Mouse (Mus musculus) kidney, embryonic 16.5 days (tissue): ENCODE measurements around the gene Sp2. TPM values are rescaled to one million over a fixed set of nuclear protein-coding genes. Genes with fewer than 3 reads are reported as not detected.

Experiments
- ATAC-seq: fragments of 200-750 bp; cut with Nextera tagmentation; 2 replicates; pipeline ENCODE4 v1.8.0; 2017; ENCODE audit warnings: moderate TSS enrichment; ENCODE audit not compliant: low FRiP score, low TSS enrichment
- H3K27ac ChIP-seq: fragments of 300-500 bp; sonication (generic); 2 replicates; pipeline ENCODE4 v1.5.1; 2014; ENCODE audit warnings: low read length
- H3K27me3 ChIP-seq: fragments of 300-500 bp; sonication (generic); 2 replicates; pipeline ENCODE4 v1.6.1; 2014; ENCODE audit warnings: low read length, control low read depth, mixed read lengths; ENCODE audit not compliant: insufficient read depth
- H3K36me3 ChIP-seq: fragments of 300-500 bp; sonication (generic); 2 replicates; pipeline ENCODE4 v1.6.1; 2014; ENCODE audit warnings: low read length, control low read depth, mixed read lengths; ENCODE audit not compliant: insufficient read depth
- H3K4me1 ChIP-seq: fragments of 300-500 bp; sonication (generic); 2 replicates; pipeline ENCODE4 v1.6.1; 2014; ENCODE audit warnings: low read length, control low read depth, mixed read lengths; ENCODE audit not compliant: insufficient read depth
- H3K4me2 ChIP-seq: fragments of 300-500 bp; sonication (generic); replicated peaks from 2 replicates; pipeline ENCODE4 v1.6.1; 2014; ENCODE audit warnings: low read depth, low read length
- H3K4me3 ChIP-seq: fragments of 300-500 bp; sonication (generic); 2 replicates; pipeline ENCODE4 v1.5.1; 2014; ENCODE audit warnings: mild to moderate bottlenecking, low read length
- H3K9ac ChIP-seq: fragments of 300-500 bp; sonication (generic); replicated peaks from 2 replicates; pipeline ENCODE4 v1.6.1; 2014; ENCODE audit warnings: low read length
- H3K9me3 ChIP-seq: fragments of 300-500 bp; sonication (generic); 2 replicates; pipeline ENCODE4 v1.6.1; 2016; ENCODE audit warnings: low read length, control low read depth
- WGBS: fragments of 180-500 bp; shearing (Covaris S2); extraction: QIAGEN DNeasy Blood & Tissue Kit; methylation state at CpG from one replicate; pipeline ENCODE4 v1.1.7; 2014; 5-methylcytosine and 5-hydroxymethylcytosine counted together
- polyA plus RNA-seq: library from polyadenylated mRNA; unstranded; fragments of >200 nt; fragmentation: Nextera tagmentation; extraction: Ambion mirVana; gene quantifications from 2 replicates; pipeline ENCODE4 v1.2.1, GENCODE M21; 2015

The Sp2 gene
- polyA plus RNA-seq, 1 experiment from 2014 or later, result 21.2 TPM

- no peak for ATAC-seq
- H3K27ac ChIP-seq, result peak overlapping the region; percentile 57; the same call in 1 of the 2 replicates
- H3K9ac ChIP-seq, result no peak overlapping the region; the same call in none of the 2 replicates
- H3K27me3 ChIP-seq, result no peaks in the 10 kb centered on the region
- 0 out of 2 replicates have a peak overlapping the region, but pooled peaks have one; percentile 5 for H3K4me2 ChIP-seq
- H3K36me3 ChIP-seq, result no peaks in the 10 kb centered on the region
- H3K9me3 ChIP-seq, result no peaks in the 10 kb centered on the region
- H3K4me3 ChIP-seq, result no peak overlapping the region
- 82% methylated on average over 13 of the region's 13 CpGs for WGBS
- peaks cover 26% of the 10 kb centered on the region for H3K4me1 ChIP-seq
Measured at GRCm38 (mm10) chr11:96933562-96934276, 49.0 kb downstream of the Sp2 start.

GRCm38 (mm10) chr11:96931327-96932062 lies 51.3 kb downstream of the Sp2 start:
- 0 out of 2 replicates have a peak overlapping the region, but pooled peaks have one; percentile 22 for H3K9ac ChIP-seq
- no peaks in the 10 kb centered on the region for H3K27me3 ChIP-seq
- H3K4me2 ChIP-seq, result peak overlapping the region; percentile 41
- H3K4me3 ChIP-seq, result peak overlapping the region; percentile 23
- 48% methylated on average over 8 of the region's 8 CpGs for WGBS
- H3K36me3 ChIP-seq, result no peaks in the 10 kb centered on the region
- peaks cover 26% of the 10 kb centered on the region for H3K4me1 ChIP-seq
- no peaks in the 10 kb centered on the region for H3K9me3 ChIP-seq
- no peak for ATAC-seq
- H3K27ac ChIP-seq, result peak overlapping the region; percentile 18; the same call in 1 of the 2 replicates

- H3K9ac ChIP-seq, result peak overlapping the region; percentile 72
- no peaks in the 10 kb centered on the region for H3K36me3 ChIP-seq
- 54% methylated on average over 9 of the region's 9 CpGs for WGBS
- H3K4me3 ChIP-seq, result peak overlapping the region; percentile 50
- H3K9me3 ChIP-seq, result no peaks in the 10 kb centered on the region
- H3K27me3 ChIP-seq, result no peaks in the 10 kb centered on the region
- H3K4me1 ChIP-seq, result peaks cover 22% of the 10 kb centered on the region
- ATAC-seq, result peak; percentile 72
- peak overlapping the region; percentile 52 for H3K4me2 ChIP-seq
- H3K27ac ChIP-seq, result peak overlapping the region; percentile 99
Measured at GRCm38 (mm10) chr11:96929766-96930331, 52.9 kb downstream of the Sp2 start.

GRCm38 (mm10) chr11:96929096-96929765 lies 53.5 kb downstream of the Sp2 start:
- peak; percentile 89 for ATAC-seq
- WGBS, result 10% methylated on average over 13 of the region's 13 CpGs
- no peaks in the 10 kb centered on the region for H3K36me3 ChIP-seq
- no peaks in the 10 kb centered on the region for H3K9me3 ChIP-seq
- H3K27me3 ChIP-seq, result no peaks in the 10 kb centered on the region
- H3K27ac ChIP-seq, result peak overlapping the region; percentile 99
- H3K4me3 ChIP-seq, result peak overlapping the region; percentile 50
- H3K4me2 ChIP-seq, result peak overlapping the region; percentile 52
- H3K4me1 ChIP-seq, result peaks cover 17% of the 10 kb centered on the region
- H3K9ac ChIP-seq, result peak overlapping the region; percentile 72

GRCm38 (mm10) chr11:96928691-96929090 lies 54.1 kb downstream of the Sp2 start:
- Histone ChIP-seq H3K9me3 (no peaks in the 10 kb centered on the region), H3K27me3 (no peaks in the 10 kb centered on the region), H3K4me1 (peaks cover 17% of the 10 kb centered on the region), H3K4me2 (peak overlapping the region; percentile 52), H3K27ac (peak overlapping the region; percentile 99), H3K36me3 (no peaks in the 10 kb centered on the region), H3K4me3 (peak overlapping the region; percentile 50), H3K9ac (peak overlapping the region; percentile 45)
- WGBS, result 1% methylated on average over 5 of the region's 5 CpGs
- ATAC-seq, result peak; percentile 78

- peak within 1 kb of the TSS; percentile 50 for H3K4me3 ChIP-seq
- H3K27ac ChIP-seq, result peak within 1 kb of the TSS; percentile 99
- H3K4me1 ChIP-seq, result peaks cover 13% of the 10 kb centered on the region
- H3K36me3 ChIP-seq, result no peaks in the 10 kb centered on the region
- peak within 1 kb of the TSS; percentile 52 for H3K4me2 ChIP-seq
- WGBS, result 56% methylated on average over 2 of the region's 2 CpGs
- H3K9ac ChIP-seq, result peak within 1 kb of the TSS; percentile 45
- H3K27me3 ChIP-seq, result no peaks in the 10 kb centered on the region
- no peaks in the 10 kb centered on the region for H3K9me3 ChIP-seq
- no peak for ATAC-seq
Measured at GRCm38 (mm10) chr11:96928088-96928487, 54.7 kb downstream of the Sp2 start, which contains the start of gene Prr15l. TSS of gene Prr15l (plus strand) at chr11:96928104.

GRCm38 (mm10) chr11:96926587-96926986 lies 56.2 kb downstream of the Sp2 start:
- ATAC-seq, result no peak
- Histone ChIP-seq H3K9ac (no peak overlapping the region), H3K27me3 (no peaks in the 10 kb centered on the region), H3K27ac (no peak overlapping the region), H3K36me3 (no peaks in the 10 kb centered on the region), H3K4me1 (peaks cover 9% of the 10 kb centered on the region), H3K9me3 (no peaks in the 10 kb centered on the region), H3K4me3 (no peak overlapping the region), H3K4me2 (no peak overlapping the region)
- WGBS, result 88% methylated on average over 5 of the region's 5 CpGs

- Histone ChIP-seq H3K4me2 (no peak overlapping the region), H3K4me1 (peaks cover 7% of the 10 kb centered on the region; the same call in 1 of the 2 replicates), H3K36me3 (no peaks in the 10 kb centered on the region), H3K27ac (no peak overlapping the region), H3K9me3 (no peaks in the 10 kb centered on the region), H3K9ac (no peak overlapping the region), H3K4me3 (no peak overlapping the region), H3K27me3 (no peaks in the 10 kb centered on the region)
- no peak for ATAC-seq
- WGBS, result 85% methylated on average over 12 of the region's 12 CpGs
Measured at GRCm38 (mm10) chr11:96925469-96926148, 57.1 kb downstream of the Sp2 start.

- H3K9ac ChIP-seq, result no peak overlapping the region
- peaks cover 6% of the 10 kb centered on the region; the same call in 1 of the 2 replicates for H3K4me1 ChIP-seq
- H3K36me3 ChIP-seq, result no peaks in the 10 kb centered on the region
- no peak overlapping the region for H3K27ac ChIP-seq
- no peak overlapping the region for H3K4me2 ChIP-seq
- no peak for ATAC-seq
- H3K4me3 ChIP-seq, result no peak overlapping the region
- WGBS, result 79% methylated on average over 11 of the region's 11 CpGs
- H3K27me3 ChIP-seq, result no peaks in the 10 kb centered on the region
- no peaks in the 10 kb centered on the region for H3K9me3 ChIP-seq
Measured at GRCm38 (mm10) chr11:96924861-96925260, 57.9 kb downstream of the Sp2 start.
